Mouse (Mus musculus) right cerebral cortex, adult 18-20 months (tissue): ENCODE data around the gene Scube3.
"Not testable (repeated sequence)": the region's sequence is repeated elsewhere in the genome, so short reads cannot be mapped to it uniquely, and the experiment has no call there.

ENCODE experiments used
- DNase-seq: peaks from one replicate; pipeline ENCODE4 v3.0.0; 2022; ENCODE audit warnings: mixed read lengths

Scube3 gene

GRCm38 (mm10) chr17:28180783-28181544 is 39.0 kb downstream of the Scube3 start:
- no peak for DNase-seq

- DNase-seq = no peak
These were observed 43.2 kb downstream of the Scube3 start for GRCm38 (mm10) chr17:28184971-28185638.

- no peak for DNase-seq
These were observed 46.4 kb downstream of the Scube3 start for GRCm38 (mm10) chr17:28188313-28188712.

- DNase-seq = no peak
These were observed 50.8 kb downstream of the Scube3 start for GRCm38 (mm10) chr17:28192754-28193153.

GRCm38 (mm10) chr17:28193559-28193958 is 51.6 kb downstream of the Scube3 start:
- DNase-seq = peak; percentile 44

- DNase-seq = no peak
These were observed 53.1 kb downstream of the Scube3 start for GRCm38 (mm10) chr17:28195033-28195432.

GRCm38 (mm10) chr17:28197646-28198045 is 55.7 kb downstream of the Scube3 start:
- no peak for DNase-seq

- no peak for DNase-seq
These were observed 60.0 kb downstream of the Scube3 start for GRCm38 (mm10) chr17:28201982-28202381.

- DNase-seq = peak; percentile 43
These were observed 62.2 kb downstream of the Scube3 start for GRCm38 (mm10) chr17:28204052-28204720.

GRCm38 (mm10) chr17:28205443-28205842 is 63.5 kb downstream of the Scube3 start:
- DNase-seq = no peak

- DNase-seq = no peak
These were observed 65.2 kb downstream of the Scube3 start for GRCm38 (mm10) chr17:28207092-28207491.

- peak; percentile 42 for DNase-seq
These were observed 65.8 kb downstream of the Scube3 start, which contains the start of gene Def6 for GRCm38 (mm10) chr17:28207591-28208313. Def6 (plus strand) TSS chr17:28207778.

GRCm38 (mm10) chr17:28208314-28208612 is 66.3 kb downstream of the Scube3 start:
- DNase-seq = no peak

- no peak for DNase-seq
These were observed 67.6 kb downstream of the Scube3 start for GRCm38 (mm10) chr17:28209457-28210110.

GRCm38 (mm10) chr17:28211921-28212341 is 70.0 kb downstream of the Scube3 start:
- DNase-seq = no peak

- no peak for DNase-seq
These were observed 70.5 kb downstream of the Scube3 start for GRCm38 (mm10) chr17:28212391-28212790.

- DNase-seq = no peak
These were observed 71.3 kb downstream of the Scube3 start for GRCm38 (mm10) chr17:28213236-28213635.

- no peak for DNase-seq
These were observed 74.8 kb downstream of the Scube3 start for GRCm38 (mm10) chr17:28216791-28217190.

GRCm38 (mm10) chr17:28217721-28218649 is 76.0 kb downstream of the Scube3 start:
- DNase-seq = no peak

- not testable (repeated sequence) for DNase-seq
These were observed 80.5 kb downstream of the Scube3 start for GRCm38 (mm10) chr17:28222463-28222862.
